Mouse (Mus musculus): ENCODE measurements around the gene Galnt18. TPM values are rescaled to one million over a fixed set of nuclear protein-coding genes. Genes with fewer than 3 reads are reported as not detected.

Galnt18 gene
- polyA plus RNA-seq, 1 experiment from 2014 or later: 18.2 TPM

GRCm38 (mm10) chr7:111601339-111602067 lies 178.3 kb downstream of the Galnt18 start:
- H3K9ac ChIP-seq: no peak overlapping the region
- H3K4me1 ChIP-seq (ENCODE audit: insufficient read depth): no peaks in the 10 kb centered on the region
- no peaks in the 10 kb centered on the region for H3K36me3 ChIP-seq (ENCODE audit: insufficient read depth)
- ATAC-seq (ENCODE audit: insufficient read depth) (no peak), DNase-seq (no peak)
- H3K4me3 ChIP-seq (ENCODE audit: low read depth, low read length): no peak overlapping the region
- no peak overlapping the region for H3K27ac ChIP-seq (ENCODE audit: low read depth)
- H3K27me3 ChIP-seq (ENCODE audit: insufficient read depth, low read length): no peaks in the 10 kb centered on the region
- 70% methylated on average over 4 of the region's 4 CpGs for WGBS
- H3K4me2 ChIP-seq: no peak overlapping the region
- no peak for TF ChIP-seq CTCF (IDR thresholded peaks at IDR 0.05; ENCODE audit: low read depth)
- no peaks in the 10 kb centered on the region for H3K9me3 ChIP-seq (ENCODE audit: low read depth, low read length)

- no peak for ATAC-seq (ENCODE audit: insufficient read depth)
- no peaks in the 10 kb centered on the region for H3K4me1 ChIP-seq (ENCODE audit: insufficient read depth)
- no peak overlapping the region for H3K27ac ChIP-seq (ENCODE audit: low read depth)
- no peak for DNase-seq
- WGBS: 70% methylated on average over 6 of the region's 6 CpGs
- H3K9ac ChIP-seq: no peak overlapping the region
- H3K4me3 ChIP-seq (ENCODE audit: low read depth, low read length): no peak overlapping the region
- no peak for TF ChIP-seq CTCF (IDR thresholded peaks at IDR 0.05; ENCODE audit: low read depth)
- H3K4me2 ChIP-seq: no peak overlapping the region
- no peaks in the 10 kb centered on the region for H3K9me3 ChIP-seq (ENCODE audit: low read depth, low read length)
- no peaks in the 10 kb centered on the region for H3K36me3 ChIP-seq (ENCODE audit: insufficient read depth)
- no peaks in the 10 kb centered on the region for H3K27me3 ChIP-seq (ENCODE audit: insufficient read depth, low read length)
Observed at GRCm38 (mm10) chr7:111600756-111601155, 179.0 kb downstream of the Galnt18 start.

GRCm38 (mm10) chr7:111593680-111594079 lies 186.1 kb downstream of the Galnt18 start:
- Histone ChIP-seq H3K27ac (ENCODE audit: low read depth) (no peak overlapping the region), H3K4me2 (no peak overlapping the region), H3K4me1 (ENCODE audit: insufficient read depth) (no peaks in the 10 kb centered on the region), H3K9me3 (ENCODE audit: low read depth, low read length) (no peaks in the 10 kb centered on the region), H3K4me3 (ENCODE audit: low read depth, low read length) (no peak overlapping the region), H3K27me3 (ENCODE audit: insufficient read depth, low read length) (no peaks in the 10 kb centered on the region), H3K36me3 (ENCODE audit: insufficient read depth) (no peaks in the 10 kb centered on the region), H3K9ac (no peak overlapping the region)
- no peak for TF ChIP-seq CTCF (IDR thresholded peaks at IDR 0.05; ENCODE audit: low read depth)
- no peak for DNase-seq
- ATAC-seq (ENCODE audit: insufficient read depth): no peak
- 87% methylated on average over 6 of the region's 6 CpGs for WGBS

GRCm38 (mm10) chr7:111589506-111590125 lies 190.2 kb downstream of the Galnt18 start:
- Histone ChIP-seq H3K4me2 (no peak overlapping the region), H3K9me3 (ENCODE audit: low read depth, low read length) (no peaks in the 10 kb centered on the region), H3K4me3 (ENCODE audit: low read depth, low read length) (no peak overlapping the region), H3K4me1 (ENCODE audit: insufficient read depth) (no peaks in the 10 kb centered on the region), H3K9ac (no peak overlapping the region), H3K27ac (ENCODE audit: low read depth) (no peak overlapping the region), H3K36me3 (ENCODE audit: insufficient read depth) (no peaks in the 10 kb centered on the region), H3K27me3 (ENCODE audit: insufficient read depth, low read length) (no peaks in the 10 kb centered on the region)
- 68% methylated on average over 5 of the region's 5 CpGs for WGBS
- TF ChIP-seq CTCF (IDR thresholded peaks at IDR 0.05; ENCODE audit: low read depth): no peak
- ATAC-seq (ENCODE audit: insufficient read depth) (no peak), DNase-seq (no peak)

GRCm38 (mm10) chr7:111588291-111588781 lies 191.4 kb downstream of the Galnt18 start:
- H3K4me3 ChIP-seq (ENCODE audit: low read depth, low read length): no peak overlapping the region
- H3K27ac ChIP-seq (ENCODE audit: low read depth): no peak overlapping the region
- no peaks in the 10 kb centered on the region for H3K27me3 ChIP-seq (ENCODE audit: insufficient read depth, low read length)
- DNase-seq: peak; percentile 36
- no peaks in the 10 kb centered on the region for H3K9me3 ChIP-seq (ENCODE audit: low read depth, low read length)
- no peaks in the 10 kb centered on the region for H3K36me3 ChIP-seq (ENCODE audit: insufficient read depth)
- 45% methylated on average over 4 of the region's 4 CpGs for WGBS
- H3K9ac ChIP-seq: no peak overlapping the region
- ATAC-seq (ENCODE audit: insufficient read depth): no peak
- H3K4me1 ChIP-seq (ENCODE audit: insufficient read depth): no peaks in the 10 kb centered on the region
- H3K4me2 ChIP-seq: no peak overlapping the region
- no peak for TF ChIP-seq CTCF (IDR thresholded peaks at IDR 0.05; ENCODE audit: low read depth)

- Histone ChIP-seq H3K4me1 (ENCODE audit: insufficient read depth) (no peaks in the 10 kb centered on the region), H3K27ac (ENCODE audit: low read depth) (no peak overlapping the region), H3K4me3 (ENCODE audit: low read depth, low read length) (no peak overlapping the region), H3K9ac (no peak overlapping the region), H3K9me3 (ENCODE audit: low read depth, low read length) (no peaks in the 10 kb centered on the region), H3K36me3 (ENCODE audit: insufficient read depth) (no peaks in the 10 kb centered on the region), H3K27me3 (ENCODE audit: insufficient read depth, low read length) (no peaks in the 10 kb centered on the region), H3K4me2 (no peak overlapping the region)
- no peak for TF ChIP-seq CTCF (IDR thresholded peaks at IDR 0.05; ENCODE audit: low read depth)
- no peak for ATAC-seq (ENCODE audit: insufficient read depth)
- DNase-seq: no peak
- WGBS: 70% methylated on average over 6 of the region's 6 CpGs
Observed at GRCm38 (mm10) chr7:111580547-111580946, 199.2 kb downstream of the Galnt18 start.

GRCm38 (mm10) chr7:111575096-111575495 lies 204.7 kb downstream of the Galnt18 start:
- no peaks in the 10 kb centered on the region for H3K9me3 ChIP-seq (ENCODE audit: low read depth, low read length)
- no peak overlapping the region for H3K4me2 ChIP-seq
- H3K27ac ChIP-seq (ENCODE audit: low read depth): no peak overlapping the region
- no peaks in the 10 kb centered on the region for H3K27me3 ChIP-seq (ENCODE audit: insufficient read depth, low read length)
- no peak for DNase-seq
- H3K36me3 ChIP-seq (ENCODE audit: insufficient read depth): no peaks in the 10 kb centered on the region
- H3K4me3 ChIP-seq (ENCODE audit: low read depth, low read length): no peak overlapping the region
- H3K9ac ChIP-seq: no peak overlapping the region
- no peak for ATAC-seq (ENCODE audit: insufficient read depth)
- no peaks in the 10 kb centered on the region for H3K4me1 ChIP-seq (ENCODE audit: insufficient read depth)
- TF ChIP-seq CTCF (IDR thresholded peaks at IDR 0.05; ENCODE audit: low read depth): no peak
- 65% methylated on average over 2 of the region's 2 CpGs for WGBS

All from lung, embryonic 14.5 days (tissue).